Mouse (Mus musculus) myocyte (in vitro differentiated cells): ENCODE measurements around the gene Slc25a5.

ENCODE experiments used
- E2F4 ChIP-seq: IDR thresholded peaks from one replicate; pipeline ENCODE4 v1.6.1; 2011; ENCODE audit warnings: mild to moderate bottlenecking, control low read depth, moderate library complexity; ENCODE audit not compliant: insufficient read depth
- MAX ChIP-seq: IDR thresholded peaks from one replicate; pipeline ENCODE4 v1.6.1; 2011; ENCODE audit warnings: low read depth, mild to moderate bottlenecking, control low read depth
- MYOD1 ChIP-seq, 3 experiments: IDR thresholded peaks; one replicate each; pipeline ENCODE4 v1.6.1; 2011; ENCODE audit warnings: control low read depth in 2 of 3, low read depth in 2 of 3, mild to moderate bottlenecking in 2 of 3, moderate library complexity in 1 of 3; ENCODE audit not compliant: insufficient read length in 2 of 3, control insufficient read depth in 1 of 3
- POLR2A ChIP-seq: IDR thresholded peaks from one replicate; pipeline ENCODE4 v1.6.1; 2011; ENCODE audit warnings: low read depth, mild to moderate bottlenecking, control low read depth, moderate library complexity; ENCODE audit not compliant: insufficient read length
- POLR2AphosphoS2 ChIP-seq: IDR thresholded peaks from one replicate; pipeline ENCODE4 v1.6.1; 2011; ENCODE audit warnings: low read depth, control low read depth; ENCODE audit not compliant: insufficient read length
- SRF ChIP-seq: IDR thresholded peaks from one replicate; pipeline ENCODE4 v1.6.1; 2011; ENCODE audit warnings: low read depth; ENCODE audit not compliant: control insufficient read depth, insufficient read length
- TCF3 ChIP-seq: IDR thresholded peaks from one replicate; pipeline ENCODE4 v1.6.1; 2011; ENCODE audit warnings: low read depth, control low read depth; ENCODE audit not compliant: insufficient read length
- USF1 ChIP-seq: IDR thresholded peaks from one replicate; pipeline ENCODE4 v1.6.1; 2011; ENCODE audit warnings: low read depth, mild to moderate bottlenecking, control low read depth, moderate library complexity

GRCm38 (mm10) chrX:36811377-36811776 is 15.9 kb downstream of the Slc25a5 start:
- TF ChIP-seq USF1 = no peak
- TF ChIP-seq POLR2A = no peak
- TF ChIP-seq MAX = no peak
- TF ChIP-seq TCF3 = no peak
- no peak for TF ChIP-seq E2F4
- no peak for TF ChIP-seq POLR2AphosphoS2
- no peak for TF ChIP-seq MYOD1 (IDR thresholded peaks at IDR 0.05; ENCODE audit: control insufficient read depth in 1 of 3, insufficient read length in 2 of 3, low read depth in 2 of 3)
- no peak for TF ChIP-seq SRF
